Mouse (Mus musculus) forebrain, postnatal 0 days (tissue): Measurements from ENCODE around the gene Smu1. TPM values are rescaled to one million over a fixed set of nuclear protein-coding genes. Genes with fewer than 3 reads are reported as not detected.

Experiments used
- ATAC-seq: fragments of 200-750 bp; cut with Nextera tagmentation; 2 replicates; pipeline ENCODE4 v1.8.0; 2017; ENCODE audit warnings: mild to moderate bottlenecking, moderate library complexity
- DNase-seq: peaks from one replicate; pipeline ENCODE4 v3.0.0-alpha.2; 2015
- H3K27ac ChIP-seq: fragments of 300-500 bp; sonication (generic); 2 replicates; pipeline ENCODE4 v1.5.1; 2014; ENCODE audit warnings: low read depth, mild to moderate bottlenecking, antibody characterized with exemption, low read length, moderate library complexity, mixed read lengths
- H3K27me3 ChIP-seq: fragments of 300-500 bp; sonication (generic); 2 replicates; pipeline ENCODE4 v1.6.1; 2014; ENCODE audit warnings: mild to moderate bottlenecking, low read length, mixed read lengths; ENCODE audit not compliant: insufficient read depth
- H3K36me3 ChIP-seq: fragments of 300-500 bp; sonication (generic); 2 replicates; pipeline ENCODE4 v1.6.1; 2014; ENCODE audit warnings: mild to moderate bottlenecking, moderate library complexity; ENCODE audit not compliant: insufficient read depth
- H3K4me1 ChIP-seq: fragments of 300-500 bp; sonication (generic); 2 replicates; pipeline ENCODE4 v1.6.1; 2014; ENCODE audit warnings: antibody characterized with exemption; ENCODE audit not compliant: insufficient read depth
- H3K4me2 ChIP-seq: fragments of 300-500 bp; sonication (generic); 2 replicates; pipeline ENCODE4 v1.6.1; 2014; ENCODE audit warnings: low read depth, mild to moderate bottlenecking, moderate library complexity
- H3K4me3 ChIP-seq: fragments of 300-500 bp; sonication (generic); 2 replicates; pipeline ENCODE4 v1.5.1; 2014; ENCODE audit warnings: low read depth, low read length, mixed read lengths
- H3K9ac ChIP-seq: fragments of 300-500 bp; sonication (generic); 2 replicates; pipeline ENCODE4 v1.6.1; 2014; ENCODE audit warnings: mild to moderate bottlenecking
- H3K9me3 ChIP-seq: fragments of 300-500 bp; sonication (generic); 2 replicates; pipeline ENCODE4 v1.6.1; 2016; ENCODE audit warnings: low read length
- CTCF ChIP-seq: sonication (generic); IDR thresholded peaks from 2 replicates; pipeline ENCODE4 v1.5.1; 2016; ENCODE audit warnings: antibody characterized with exemption, control low read depth, low read depth
- WGBS: fragments of 180-500 bp; shearing (Covaris S2); extraction: QIAGEN DNeasy Blood & Tissue Kit; methylation state at CpG from one replicate; pipeline ENCODE4 v1.1.7; 2014; 5-methylcytosine and 5-hydroxymethylcytosine counted together
- polyA plus RNA-seq: library from polyadenylated mRNA; unstranded; fragments of >200 nt; fragmentation: Nextera tagmentation; extraction: Ambion mirVana; gene quantifications from 2 replicates; pipeline ENCODE4 v1.2.1, GENCODE M21; 2015
- total RNA-seq: library from RNA; depleted of rRNA; stranded (reverse); fragments of >200 nt; gene quantifications from 2 replicates; pipeline ENCODE4 v1.2.3, GENCODE M21; 2014

Gene Smu1
- total and polyA plus RNA-seq, 2 experiments from 2014 or later: 97.8 to 119 TPM

- Histone ChIP-seq H3K27ac (peak within 1 kb of the TSS; percentile 100), H3K27me3 (no peaks in the 10 kb centered on the region), H3K36me3 (peaks cover 17% of the 10 kb centered on the region), H3K4me1 (peaks cover 26% of the 10 kb centered on the region), H3K4me2 (peak within 1 kb of the TSS; percentile 65), H3K4me3 (peak within 1 kb of the TSS; percentile 79), H3K9me3 (no peaks in the 10 kb centered on the region), H3K9ac (peak within 1 kb of the TSS; percentile 98)
- under 1% methylated on average over 44 of the region's 54 CpGs for WGBS
- DNase-seq: peak; percentile 99
- ATAC-seq: peak; percentile 95
- TF ChIP-seq CTCF: no peak
Observed at GRCm38 (mm10) chr4:40722011-40722666, 35.6 kb downstream of the Smu1 start, which contains the start of gene Dnaja1. Dnaja1 (plus strand) TSS chr4:40722150.

- H3K4me1 ChIP-seq: peaks cover 24% of the 10 kb centered on the region
- no peak overlapping the region for H3K9ac ChIP-seq
- no peak overlapping the region for H3K4me2 ChIP-seq
- H3K27me3 ChIP-seq: no peaks in the 10 kb centered on the region
- peak overlapping the region; percentile 100; the same call in 1 of the 2 replicates for H3K27ac ChIP-seq
- WGBS: 97% methylated on average over 8 of the region's 8 CpGs
- H3K9me3 ChIP-seq: no peaks in the 10 kb centered on the region
- no peak for TF ChIP-seq CTCF
- H3K4me3 ChIP-seq: no peak overlapping the region
- DNase-seq (no peak), ATAC-seq (no peak)
- peaks cover 7% of the 10 kb centered on the region; the same call in 1 of the 2 replicates for H3K36me3 ChIP-seq
Observed at GRCm38 (mm10) chr4:40720910-40721309, 36.8 kb downstream of the Smu1 start.

DNA sequence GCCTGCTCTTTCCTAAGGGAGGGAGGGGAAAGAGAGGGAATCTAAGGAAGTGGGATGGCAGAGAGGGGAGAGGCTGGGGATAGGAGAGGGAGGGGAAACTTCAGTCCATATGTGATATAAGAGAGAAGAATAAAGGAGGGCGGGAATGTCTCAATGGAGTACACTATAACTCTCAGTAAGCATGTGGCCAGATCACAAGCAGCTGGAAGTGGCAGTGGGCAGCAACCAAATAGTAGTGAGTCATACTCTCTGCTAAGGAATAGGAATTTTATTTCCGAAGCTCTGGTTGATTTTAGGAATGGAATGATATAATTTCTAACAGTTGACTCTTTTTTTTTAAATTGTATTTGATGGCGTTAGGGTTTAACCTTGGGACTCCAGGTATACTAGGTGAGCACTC is 40.6 kb downstream of the Smu1 start:
- no peak for TF ChIP-seq CTCF
- WGBS: 89% methylated on average over 3 of the region's 3 CpGs
- Histone ChIP-seq H3K9ac (no peak overlapping the region), H3K4me1 (peaks cover 5% of the 10 kb centered on the region), H3K27ac (no peak overlapping the region), H3K27me3 (no peaks in the 10 kb centered on the region), H3K36me3 (no peaks in the 10 kb centered on the region), H3K4me3 (no peak overlapping the region), H3K9me3 (no peaks in the 10 kb centered on the region), H3K4me2 (no peak overlapping the region)
- DNase-seq (no peak), ATAC-seq (no peak)

GRCm38 (mm10) chr4:40703710-40704275 is 53.9 kb downstream of the Smu1 start:
- no peak; the same call in 1 of the 2 replicates for ATAC-seq
- TF ChIP-seq CTCF: no peak
- Histone ChIP-seq H3K9me3 (no peaks in the 10 kb centered on the region), H3K36me3 (no peaks in the 10 kb centered on the region), H3K27me3 (no peaks in the 10 kb centered on the region), H3K4me2 (peak overlapping the region; percentile 68), H3K4me3 (peak overlapping the region; percentile 47), H3K9ac (peak overlapping the region; percentile 61), H3K27ac (peak overlapping the region; percentile 95), H3K4me1 (peaks cover 19% of the 10 kb centered on the region)
- WGBS: 14% methylated on average over 9 of the region's 9 CpGs
- DNase-seq: no peak

- Histone ChIP-seq H3K4me3 (peak within 1 kb of the TSS; percentile 47), H3K27me3 (no peaks in the 10 kb centered on the region), H3K9me3 (no peaks in the 10 kb centered on the region), H3K27ac (peak within 1 kb of the TSS; percentile 95), H3K36me3 (no peaks in the 10 kb centered on the region), H3K4me2 (peak within 1 kb of the TSS; percentile 68), H3K4me1 (peaks cover 19% of the 10 kb centered on the region), H3K9ac (peak within 1 kb of the TSS; percentile 61)
- ATAC-seq: peak; percentile 97
- TF ChIP-seq CTCF: peak; percentile 52
- DNase-seq: peak; percentile 98
- WGBS: 2% methylated on average over 42 of the region's 42 CpGs
Observed at GRCm38 (mm10) chr4:40702797-40703709, 54.7 kb downstream of the Smu1 start, which contains the start of gene Aptx. Aptx (minus strand) TSS chr4:40703194.

GRCm38 (mm10) chr4:40701796-40702195 is 55.9 kb downstream of the Smu1 start:
- H3K4me1 ChIP-seq: peaks cover 19% of the 10 kb centered on the region
- 87% methylated on average over 3 of the region's 3 CpGs for WGBS
- H3K4me2 ChIP-seq: peak overlapping the region; percentile 68
- H3K9me3 ChIP-seq: no peaks in the 10 kb centered on the region
- H3K4me3 ChIP-seq: peak overlapping the region; percentile 47
- H3K27me3 ChIP-seq: no peaks in the 10 kb centered on the region
- no peak for TF ChIP-seq CTCF
- DNase-seq (no peak), ATAC-seq (no peak)
- H3K9ac ChIP-seq: peak overlapping the region; percentile 61; the same call in 1 of the 2 replicates
- H3K27ac ChIP-seq: no peak overlapping the region
- H3K36me3 ChIP-seq: 0 out of 2 replicates have a peak, but pooled peaks cover 4% of the 10 kb centered on the region
